Mouse (Mus musculus) 416B (cell line): ENCODE data around the gene Gm21985.
A peak's percentile ranks its signal among the peaks of the same experiment; 100 is the strongest.
"Not testable (repeated sequence)": the region's sequence is repeated elsewhere in the genome, so short reads cannot be mapped to it uniquely, and the experiment has no call there.

Experiments
- DNase-seq: peaks from one replicate; pipeline ENCODE4 v3.0.0; 2011; ENCODE audit warnings: low read depth

The Gm21985 gene

DNA sequence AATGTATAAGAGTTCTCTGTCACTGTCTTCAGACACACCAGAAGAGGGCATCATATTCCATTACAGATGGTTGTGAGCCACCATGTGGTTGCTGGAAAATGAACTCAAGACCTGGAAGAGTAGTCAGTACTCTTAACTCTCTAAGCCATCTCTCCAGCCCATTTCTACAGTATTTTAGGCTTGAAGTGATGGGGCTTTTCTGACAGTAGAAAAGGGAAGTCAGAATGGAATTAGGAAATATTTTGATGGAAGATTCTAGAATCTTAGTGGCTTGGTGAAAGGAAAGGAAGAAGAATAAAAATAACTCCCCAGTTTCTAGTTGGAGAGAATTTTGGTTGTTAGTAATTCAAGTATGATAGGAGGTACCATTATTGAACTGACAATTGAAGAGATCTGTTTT lies 127.8 kb downstream of the Gm21985 start:
- peak; percentile 38 for DNase-seq

DNA sequence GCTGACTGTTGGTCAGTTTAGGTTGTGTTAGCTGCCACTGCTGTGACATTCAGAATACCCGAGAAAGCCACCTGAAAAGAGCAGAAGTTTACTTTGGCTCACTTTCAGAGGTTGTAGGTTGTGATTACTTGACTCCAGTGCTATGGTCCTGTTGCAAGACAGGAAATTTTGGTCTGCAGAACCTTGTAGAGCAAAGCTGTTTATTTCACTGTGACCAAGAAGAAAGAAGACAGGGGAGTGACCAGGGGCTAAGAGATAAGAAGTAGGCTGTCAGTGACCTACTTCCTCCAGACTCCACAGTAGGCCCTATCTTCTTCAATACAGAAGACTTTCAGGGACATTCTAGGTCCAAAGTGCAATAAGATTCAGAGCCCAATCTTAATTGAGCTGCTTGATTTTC lies 130.5 kb downstream of the Gm21985 start:
- DNase-seq: peak; percentile 95

DNA sequence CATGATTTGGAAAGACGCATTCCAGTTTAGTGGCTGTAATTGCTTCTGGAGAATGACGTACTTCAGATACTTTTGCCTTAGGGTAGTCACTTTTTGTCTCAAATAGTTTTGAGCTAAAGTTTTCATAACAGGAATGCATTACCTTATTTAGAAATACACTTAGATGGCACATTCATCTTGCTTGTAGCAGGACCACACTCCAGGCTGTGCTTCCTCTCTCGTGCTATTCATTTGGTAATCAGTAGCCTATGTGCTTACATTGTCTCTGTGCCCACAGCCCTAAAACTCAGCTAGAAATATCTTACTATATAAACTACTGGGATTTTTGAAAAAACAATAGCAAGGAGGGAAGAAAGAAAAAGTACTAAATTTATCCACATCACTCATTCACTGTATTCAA lies 140.9 kb downstream of the Gm21985 start:
- DNase-seq: no peak

DNA sequence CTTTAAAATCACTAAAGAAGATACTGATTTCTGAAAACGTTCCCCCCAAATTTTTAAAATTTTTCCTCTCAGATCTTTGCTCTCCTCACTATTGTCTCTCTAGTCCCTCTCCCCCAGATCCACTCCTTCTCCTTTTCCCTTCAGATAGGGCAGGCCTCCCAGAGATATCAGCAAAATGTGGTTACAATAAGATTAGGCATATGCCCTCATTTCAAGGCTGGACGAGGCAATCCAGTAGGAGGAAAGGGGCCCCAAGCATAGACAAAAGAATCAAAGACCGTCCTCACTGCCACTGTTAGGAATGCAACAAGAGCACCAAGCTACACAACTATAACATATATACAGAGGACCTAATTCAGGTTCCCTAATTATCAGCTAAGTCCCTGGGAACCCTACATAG lies 159.2 kb downstream of the Gm21985 start:
- no peak for DNase-seq

DNA sequence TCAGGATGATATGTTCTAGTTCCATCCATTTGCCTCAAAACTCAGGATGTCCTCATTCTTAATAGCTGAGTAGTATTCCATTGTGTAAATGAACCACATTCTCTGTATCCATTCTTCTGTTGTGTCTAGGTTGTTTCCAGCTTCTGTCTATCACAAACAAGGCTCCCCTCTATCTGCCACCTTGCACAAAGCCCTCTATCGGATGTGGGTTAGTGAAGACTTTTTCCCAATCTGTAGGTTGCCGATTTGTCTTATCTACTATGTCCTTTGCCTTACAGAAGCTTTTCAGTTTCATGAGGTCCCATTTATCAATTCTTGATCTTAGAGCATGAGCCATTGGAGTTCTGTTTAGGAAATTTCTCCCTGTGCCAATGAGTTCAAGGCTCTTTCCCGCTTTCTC lies 162.4 kb downstream of the Gm21985 start:
- DNase-seq: not testable (repeated sequence)

DNA sequence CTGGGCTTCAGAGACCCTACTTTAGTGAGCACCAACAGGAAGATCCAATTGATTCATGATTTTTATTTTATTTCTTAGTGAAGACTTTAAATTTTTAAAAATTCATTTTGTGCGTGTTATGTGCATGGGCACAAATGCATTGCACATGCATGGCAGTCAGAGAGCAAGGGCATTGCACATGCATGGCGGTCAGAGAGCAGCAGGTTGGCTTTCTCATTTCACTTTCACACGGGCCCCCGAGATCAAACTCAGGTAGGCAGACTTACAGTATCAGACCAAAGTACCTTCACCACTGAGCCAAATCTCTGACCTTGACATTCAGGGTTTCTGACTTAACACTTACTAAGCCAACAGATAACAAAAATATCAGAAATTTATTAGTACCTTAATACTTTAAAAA lies 163.6 kb downstream of the Gm21985 start:
- no peak for DNase-seq

DNA sequence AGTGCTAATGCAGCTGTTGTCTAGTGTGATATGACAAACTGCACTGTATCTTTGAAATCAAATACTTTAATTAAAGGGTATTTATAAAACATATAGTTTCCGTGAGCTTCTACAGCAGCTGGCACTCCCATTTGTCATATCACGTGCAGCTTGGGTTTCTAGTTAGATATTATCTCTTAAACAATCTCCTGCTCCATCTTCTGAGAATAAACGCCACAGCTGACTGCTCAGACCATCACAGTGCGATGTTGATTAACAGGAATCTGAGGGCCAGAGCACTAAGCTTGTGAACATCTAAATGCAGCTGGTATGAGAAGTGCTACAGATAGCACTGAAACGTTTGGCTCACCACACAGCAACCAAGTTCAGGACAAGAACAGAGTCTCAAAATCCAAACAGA lies 164.3 kb downstream of the Gm21985 start:
- DNase-seq: no peak

DNA sequence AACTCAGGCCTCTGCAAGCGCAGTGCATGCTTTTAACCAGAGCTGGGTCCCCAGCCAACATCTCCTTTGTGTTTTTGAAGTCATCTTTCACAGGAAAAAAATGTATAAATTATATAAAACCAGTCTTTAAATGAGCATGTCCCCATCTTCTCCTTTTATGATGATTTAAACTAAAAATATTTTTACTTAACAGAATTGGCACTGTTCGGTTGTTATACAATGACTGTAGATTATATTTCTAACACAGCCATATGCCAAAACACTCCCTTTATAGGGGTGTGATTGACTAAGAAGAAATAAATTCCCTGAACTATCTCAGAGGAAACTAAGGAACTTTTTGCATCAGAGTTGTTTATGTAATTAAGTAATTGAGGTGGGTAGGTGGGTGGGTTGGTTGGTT lies 166.4 kb downstream of the Gm21985 start:
- no peak for DNase-seq

DNA sequence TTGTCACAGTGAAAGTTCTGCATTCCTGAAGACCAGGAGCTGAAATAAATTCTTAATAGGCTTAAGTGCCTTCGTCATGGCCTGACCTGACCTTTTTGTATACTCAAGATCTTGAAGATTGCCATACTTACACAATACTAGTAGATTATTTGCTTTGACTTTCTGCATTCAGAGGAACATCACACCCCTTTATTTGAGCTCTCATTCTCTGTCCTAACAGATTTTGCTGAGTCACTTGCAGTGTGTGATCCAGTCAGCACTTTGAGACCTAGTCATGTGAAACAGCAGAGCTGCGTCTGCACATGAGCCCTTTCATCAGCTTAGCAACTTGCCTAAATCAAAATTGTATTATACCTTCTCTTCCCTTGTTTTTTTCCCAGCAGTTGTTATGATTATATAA lies 167.2 kb downstream of the Gm21985 start:
- DNase-seq: peak; percentile 67

DNA sequence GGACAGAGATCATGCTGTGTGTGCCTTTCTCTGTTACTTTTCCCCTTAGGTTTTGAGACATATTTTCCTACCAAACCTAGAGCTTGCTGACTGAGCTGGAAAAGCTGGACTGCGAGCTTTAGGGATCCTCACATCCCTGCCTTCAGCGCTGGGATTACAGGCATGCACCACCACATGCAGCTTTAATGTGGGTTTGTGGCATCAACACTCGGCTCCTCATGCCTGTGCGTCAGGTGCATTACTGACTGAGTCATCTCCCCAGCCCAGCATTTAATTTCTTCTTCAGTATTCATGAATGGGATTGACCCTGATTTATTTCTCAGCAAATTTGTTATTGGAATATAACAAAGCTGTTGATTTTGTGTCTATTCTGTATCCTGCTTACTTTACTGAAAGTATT lies 170.2 kb downstream of the Gm21985 start:
- no peak for DNase-seq

DNA sequence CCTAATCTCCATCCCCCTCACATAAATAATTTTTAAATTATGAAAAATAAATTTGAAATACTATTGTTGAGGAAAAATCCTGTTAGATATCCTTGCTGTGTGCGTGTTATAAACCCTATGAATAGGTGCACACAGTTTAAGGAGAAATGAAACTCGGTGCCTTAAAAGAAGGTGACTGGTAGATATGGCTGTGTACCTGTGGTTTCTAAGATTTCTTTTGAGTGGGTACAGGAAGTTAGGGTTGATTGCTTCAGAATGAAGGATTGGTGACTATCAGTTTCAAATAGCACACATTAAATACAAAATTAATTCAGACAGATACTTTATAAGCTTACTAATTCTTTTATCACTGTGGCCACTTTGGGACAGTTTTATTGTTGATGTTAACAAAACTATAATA lies 171.5 kb downstream of the Gm21985 start:
- no peak for DNase-seq

DNA sequence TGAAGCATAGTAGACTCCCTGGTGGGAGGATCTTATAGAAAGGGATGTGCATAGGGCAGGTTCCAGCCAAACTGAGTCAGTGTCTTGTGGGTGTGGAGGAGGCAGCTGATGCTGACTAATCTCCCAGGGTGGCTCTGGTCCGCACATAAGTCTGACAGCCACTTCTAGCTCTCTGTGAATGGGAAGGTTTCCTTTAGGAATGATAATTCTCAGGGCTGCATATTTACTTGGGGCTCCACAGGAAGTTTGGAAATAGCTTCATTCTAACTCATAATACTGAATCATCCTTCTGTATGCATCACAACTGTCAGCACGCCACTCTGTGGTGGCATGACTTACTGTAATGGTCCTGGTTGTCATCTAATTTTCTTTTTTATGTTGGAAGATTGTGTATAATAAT lies 177.4 kb downstream of the Gm21985 start:
- DNase-seq: peak; percentile 44

DNA sequence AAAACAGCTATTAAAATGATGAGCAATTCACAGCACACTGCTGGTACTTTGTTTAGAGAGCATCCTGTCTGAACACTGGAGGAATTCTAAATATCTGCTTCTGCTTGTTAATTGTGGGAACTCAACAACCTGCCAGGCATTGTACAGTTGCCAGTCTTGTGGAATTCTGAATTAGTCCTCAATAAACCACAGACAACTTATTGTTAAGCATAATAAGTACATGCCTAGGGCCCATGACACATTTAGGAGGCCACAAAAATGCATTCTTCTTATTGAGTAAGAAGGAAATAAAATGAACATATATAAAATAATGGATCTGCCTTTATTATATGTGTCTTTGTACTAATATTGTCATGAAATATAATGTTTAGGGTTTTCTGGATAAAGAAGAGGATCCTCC lies 179.4 kb downstream of the Gm21985 start:
- no peak for DNase-seq

DNA sequence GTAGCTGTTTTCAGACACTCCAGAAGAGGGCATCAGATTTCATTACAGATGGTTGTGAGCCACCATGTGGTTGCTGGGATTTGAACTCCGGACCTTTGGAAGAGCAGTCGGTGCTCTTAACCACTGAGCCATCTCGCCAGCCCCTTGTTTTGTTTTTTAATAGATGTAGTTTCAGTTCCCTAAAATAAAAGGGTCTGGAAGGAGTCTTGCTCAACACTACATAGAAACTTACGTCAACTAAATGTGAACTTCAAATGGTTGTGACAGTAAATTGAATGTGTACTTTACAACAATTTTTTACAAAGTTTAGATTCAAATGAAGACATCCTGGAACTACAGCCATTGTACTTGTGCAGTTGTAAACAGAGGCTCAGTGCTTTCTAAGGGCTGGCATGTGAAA lies 181.9 kb downstream of the Gm21985 start:
- DNase-seq: not testable (repeated sequence)

DNA sequence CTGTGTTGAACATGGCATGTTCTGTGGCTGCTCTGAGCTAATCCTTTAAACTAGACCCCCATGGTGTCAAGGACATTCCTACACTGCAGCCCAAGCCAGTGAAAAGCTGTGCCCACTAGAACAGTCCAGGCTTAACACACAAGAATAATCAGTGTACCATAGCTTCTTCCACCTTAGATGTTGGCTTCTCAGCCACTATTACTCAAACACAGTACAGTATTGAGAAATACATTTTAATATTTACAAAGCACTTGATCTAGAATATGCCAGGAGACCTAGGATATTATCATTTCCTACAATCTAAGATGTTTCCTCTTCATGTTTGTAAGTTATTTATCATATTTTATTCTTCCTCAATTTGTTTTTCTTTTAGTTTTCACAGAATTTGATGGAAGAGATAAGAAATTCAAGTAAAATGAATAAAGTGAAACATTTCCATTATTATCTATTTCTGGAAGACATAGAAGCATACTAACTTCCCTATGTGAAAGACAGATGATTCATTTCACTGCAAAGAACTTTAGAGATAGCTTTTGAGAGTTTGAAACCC lies 182.5 kb downstream of the Gm21985 start:
- DNase-seq: peak; percentile 52

DNA sequence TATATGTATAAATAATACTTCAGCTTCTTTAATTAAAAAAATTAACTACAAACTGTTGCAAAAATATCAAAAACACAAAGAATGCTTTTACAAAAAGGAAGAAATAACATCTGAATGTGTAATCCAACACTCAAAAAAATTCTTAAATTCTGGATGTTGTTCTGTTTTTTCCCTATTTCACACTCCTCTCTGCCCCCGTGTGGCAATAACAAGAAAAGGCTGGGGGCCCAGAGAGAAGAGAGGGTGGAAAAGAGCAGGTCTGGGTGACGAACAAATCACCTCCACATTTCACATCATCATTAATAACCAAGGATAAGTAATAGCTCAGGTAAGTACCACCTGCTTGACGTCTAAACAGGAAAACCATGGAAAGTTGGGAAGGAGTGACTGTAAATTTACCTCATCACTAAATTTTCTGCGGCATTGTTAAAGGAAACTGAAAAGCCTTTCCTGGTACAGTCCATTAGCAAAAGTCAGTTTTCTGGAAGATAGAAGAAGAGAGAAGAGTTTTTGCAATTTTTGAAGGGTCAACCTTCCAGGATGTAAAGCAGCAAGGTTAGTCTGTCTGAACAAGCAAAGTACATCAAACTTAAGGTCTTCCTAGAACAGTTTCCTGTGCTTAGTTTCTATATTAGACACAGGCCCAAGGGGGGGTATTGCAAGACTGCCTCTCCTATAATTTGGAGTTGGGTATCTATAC lies 183.6 kb downstream of the Gm21985 start:
- DNase-seq: peak; percentile 65

DNA sequence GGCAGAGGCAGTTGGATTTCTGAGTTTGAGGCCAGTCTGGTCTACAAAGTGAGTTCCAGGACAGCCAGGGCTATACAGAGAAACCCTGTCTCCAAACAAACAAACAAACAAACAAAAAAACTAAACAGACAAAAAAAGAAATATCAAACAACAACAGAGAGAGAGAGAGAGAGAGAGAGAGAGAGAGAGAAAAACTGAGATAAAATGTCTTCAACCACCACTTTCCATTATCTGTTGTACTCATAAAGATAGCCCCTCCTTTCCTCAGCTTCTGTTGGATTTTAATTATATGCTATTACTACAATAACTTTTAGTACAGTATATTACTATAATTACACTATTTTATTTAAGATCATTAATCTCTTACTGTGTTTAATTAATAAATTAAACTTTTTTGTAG lies 186.4 kb downstream of the Gm21985 start:
- not testable (repeated sequence) for DNase-seq

DNA sequence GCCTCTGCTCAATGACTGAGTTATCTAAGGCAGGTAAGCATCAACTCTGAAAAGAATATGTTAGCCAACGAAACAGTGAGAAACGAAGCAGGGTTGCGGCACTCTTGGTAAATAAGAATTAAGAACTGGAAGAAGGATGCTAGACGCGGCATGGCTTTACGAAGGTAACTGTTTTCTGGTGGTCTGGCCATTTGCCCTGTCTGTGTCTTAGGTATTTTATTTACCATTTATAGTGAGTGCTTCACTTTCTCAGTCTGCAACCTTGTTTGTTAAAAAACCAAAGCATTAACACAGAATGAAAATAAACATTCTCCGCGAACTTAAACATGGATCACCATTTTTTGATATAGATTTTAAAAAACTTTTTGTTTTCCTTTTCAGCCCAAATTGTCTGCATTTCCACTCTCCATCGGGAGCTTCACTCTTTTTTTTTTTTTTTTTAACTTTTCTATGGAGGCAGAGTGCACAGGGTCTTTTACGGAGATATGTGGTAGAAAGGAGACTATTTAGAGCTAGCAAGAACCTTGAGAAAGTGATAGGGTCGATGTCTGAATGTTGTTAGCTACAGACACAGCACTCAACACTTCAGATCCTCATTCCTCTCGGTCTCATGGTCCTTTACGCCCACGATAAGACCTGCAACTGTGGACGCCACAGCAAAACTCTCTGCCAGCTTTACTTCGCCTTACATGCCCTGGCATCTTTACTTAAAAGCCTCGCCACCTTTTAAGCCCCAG lies 188.2 kb downstream of the Gm21985 start:
- no peak for DNase-seq

DNA sequence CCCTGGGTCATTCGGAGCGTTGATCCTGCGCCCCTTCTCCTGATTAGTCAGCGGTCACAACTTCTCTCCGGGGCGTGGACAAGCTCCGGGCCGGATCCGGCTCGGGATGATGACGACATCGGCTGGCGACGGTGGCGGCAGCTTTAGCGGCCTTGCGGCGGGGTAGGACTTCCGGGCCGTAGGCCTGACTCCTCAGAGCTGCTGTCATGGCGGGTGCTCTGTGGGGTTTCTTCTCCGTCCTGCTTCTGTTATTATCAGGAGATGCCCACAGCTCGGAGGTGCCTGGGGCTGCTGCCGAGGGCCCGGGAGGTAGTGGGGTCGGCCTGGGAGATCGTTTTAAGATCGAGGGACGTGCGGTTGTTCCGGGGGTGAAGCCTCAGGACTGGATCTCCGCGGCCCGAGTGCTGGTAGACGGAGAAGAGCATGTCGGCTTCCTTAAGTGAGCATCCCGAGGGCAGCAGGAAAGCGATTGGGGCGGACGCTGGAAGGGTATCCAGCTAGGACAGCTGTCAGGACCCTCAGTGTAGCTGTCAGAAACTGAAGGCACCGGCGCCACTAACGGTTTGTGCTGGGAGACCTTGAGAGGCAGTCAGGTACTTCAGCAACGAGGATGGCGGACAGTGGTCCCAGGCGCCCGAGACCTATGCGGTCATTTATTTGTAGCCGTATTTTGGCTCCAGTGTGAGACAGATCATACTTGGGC lies 188.9 kb downstream of the Gm21985 start, which contains the start of gene Emc7:
Gene Emc7 (plus strand): TSS at position 136 of the 703 bp plus-strand sequence.
- DNase-seq: peak; percentile 96
